Mouse (Mus musculus): ENCODE data around the gene Ascl3.

Ascl3 gene

GRCm38 (mm10) chr7:109731626-109732025, at the start of gene Ascl3:
Gene Ascl3, minus strand, starts transcription at chr7:109731726.
- DNase-seq (ENCODE audit: low spot score in 2 of 2): no peak

DNA sequence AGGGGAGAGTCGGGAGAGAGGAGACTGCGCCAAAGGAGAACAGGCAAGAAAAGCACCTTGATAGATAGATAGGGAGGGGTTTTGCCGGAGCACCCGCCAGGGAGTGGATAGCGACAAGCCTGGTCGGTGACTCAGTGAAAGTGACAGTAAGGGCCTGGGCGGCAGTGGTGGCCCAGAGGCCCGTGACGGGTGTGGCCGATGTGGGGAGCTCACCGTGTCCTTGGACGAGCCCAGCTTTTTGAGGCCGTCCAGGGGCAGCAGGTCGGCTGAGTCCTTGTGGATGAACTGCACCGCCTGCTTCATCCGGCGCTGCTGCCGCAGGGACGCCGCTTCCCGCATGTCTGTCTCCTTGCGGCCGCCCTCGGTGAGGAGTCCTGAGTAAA, 49.6 kb upstream of the Ascl3 start:
- no peak for DNase-seq (ENCODE audit: low spot score in 2 of 2)

DNA sequence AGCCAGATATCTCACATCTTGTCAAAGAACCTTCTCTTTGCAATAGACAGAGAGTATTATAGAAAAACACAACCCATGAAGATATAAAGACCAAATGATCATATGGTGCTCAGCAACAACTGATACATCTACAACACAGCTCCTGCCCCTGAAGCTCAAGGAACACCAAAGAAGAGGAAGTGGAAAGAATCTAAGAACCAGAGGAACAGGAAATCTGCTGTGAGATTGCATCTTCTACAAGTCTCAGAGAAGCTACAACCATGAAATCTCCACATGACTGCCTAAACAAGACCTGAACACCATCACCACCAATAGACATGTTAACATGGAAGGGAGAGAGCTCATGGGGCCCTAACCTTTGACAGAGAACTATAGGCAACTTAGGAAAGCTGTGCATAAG, 40.7 kb upstream of the Ascl3 start:
- DNase-seq (ENCODE audit: low spot score in 2 of 2): no peak

DNA sequence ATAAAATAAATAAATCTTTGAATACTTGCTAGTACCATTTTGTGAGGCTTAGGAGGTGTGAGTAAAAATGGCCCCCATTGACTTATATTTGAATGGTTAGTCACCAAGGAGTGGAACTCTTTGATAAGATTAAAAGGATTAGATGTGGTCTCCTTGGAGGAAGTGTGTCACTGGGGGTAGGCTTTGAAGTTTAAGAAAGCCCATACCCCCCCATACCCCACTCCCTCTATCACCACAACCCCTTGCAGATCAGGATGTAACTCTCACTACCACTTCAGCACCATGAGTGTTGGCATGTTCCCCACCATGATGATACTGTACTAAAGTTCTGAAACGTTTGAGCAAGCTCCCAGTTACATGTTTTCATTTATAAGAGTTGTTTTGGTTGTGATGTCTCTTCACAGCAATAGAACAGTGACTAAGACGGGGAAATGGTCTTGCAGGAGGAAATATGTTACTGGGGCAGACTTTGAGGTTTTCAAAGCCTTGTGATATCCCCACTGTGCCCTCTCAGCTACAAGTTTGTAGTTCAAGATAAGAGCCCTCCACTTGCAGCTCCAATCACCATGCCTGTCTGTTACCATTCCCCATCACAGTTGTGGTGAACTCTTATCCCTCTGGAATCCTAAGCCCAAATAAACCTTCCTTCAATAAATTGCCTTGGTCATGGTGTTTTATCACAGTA, 37.3 kb upstream of the Ascl3 start:
- DNase-seq (ENCODE audit: low spot score in 2 of 2): no peak

GRCm38 (mm10) chr7:109767575-109768350, 36.2 kb upstream of the Ascl3 start:
- DNase-seq (ENCODE audit: low spot score in 2 of 2): no peak

- no peak for DNase-seq (ENCODE audit: low spot score in 2 of 2)
Observed at GRCm38 (mm10) chr7:109764009-109764408, 32.5 kb upstream of the Ascl3 start.

DNA sequence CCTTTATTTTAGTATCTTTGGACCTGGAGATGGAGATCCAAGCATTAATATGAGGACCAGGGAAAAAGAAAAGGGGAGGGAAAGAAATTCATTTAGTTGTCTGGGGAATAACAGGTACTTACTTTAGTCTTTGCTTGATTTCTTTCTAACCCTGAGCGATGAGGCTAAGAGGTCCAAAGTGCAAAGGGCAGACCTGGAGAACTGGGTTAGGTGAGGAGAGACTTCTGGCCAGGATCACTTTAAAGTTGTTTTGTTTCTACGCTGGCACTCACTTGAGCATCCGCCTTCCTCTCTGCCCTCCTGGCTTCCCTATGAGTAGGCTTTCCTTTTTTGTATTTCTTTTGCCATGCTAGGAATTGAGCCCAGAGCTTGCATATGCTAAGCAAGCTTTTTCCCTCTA, 24.8 kb upstream of the Ascl3 start:
- DNase-seq (ENCODE audit: low spot score in 2 of 2): no peak

DNA sequence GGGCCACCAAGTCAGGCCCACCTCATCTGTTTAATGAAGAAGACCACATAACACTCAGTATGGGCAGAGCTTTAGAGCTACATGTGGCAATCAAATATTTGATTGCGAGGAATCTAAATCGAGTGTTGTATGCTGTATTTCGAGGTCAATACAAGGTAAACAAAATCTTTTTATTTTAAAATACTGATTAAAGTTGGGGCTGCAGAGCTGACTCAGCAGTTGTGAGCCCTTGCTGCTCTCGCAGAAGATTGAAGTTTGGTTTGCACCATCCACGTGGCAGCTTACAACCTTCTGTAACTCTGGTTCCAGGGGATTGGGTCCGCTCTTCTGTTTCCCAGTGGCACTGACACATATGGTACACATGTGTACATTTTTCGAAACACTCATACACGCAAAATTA, 22.5 kb upstream of the Ascl3 start:
- no peak for DNase-seq (ENCODE audit: low spot score in 2 of 2)

DNA sequence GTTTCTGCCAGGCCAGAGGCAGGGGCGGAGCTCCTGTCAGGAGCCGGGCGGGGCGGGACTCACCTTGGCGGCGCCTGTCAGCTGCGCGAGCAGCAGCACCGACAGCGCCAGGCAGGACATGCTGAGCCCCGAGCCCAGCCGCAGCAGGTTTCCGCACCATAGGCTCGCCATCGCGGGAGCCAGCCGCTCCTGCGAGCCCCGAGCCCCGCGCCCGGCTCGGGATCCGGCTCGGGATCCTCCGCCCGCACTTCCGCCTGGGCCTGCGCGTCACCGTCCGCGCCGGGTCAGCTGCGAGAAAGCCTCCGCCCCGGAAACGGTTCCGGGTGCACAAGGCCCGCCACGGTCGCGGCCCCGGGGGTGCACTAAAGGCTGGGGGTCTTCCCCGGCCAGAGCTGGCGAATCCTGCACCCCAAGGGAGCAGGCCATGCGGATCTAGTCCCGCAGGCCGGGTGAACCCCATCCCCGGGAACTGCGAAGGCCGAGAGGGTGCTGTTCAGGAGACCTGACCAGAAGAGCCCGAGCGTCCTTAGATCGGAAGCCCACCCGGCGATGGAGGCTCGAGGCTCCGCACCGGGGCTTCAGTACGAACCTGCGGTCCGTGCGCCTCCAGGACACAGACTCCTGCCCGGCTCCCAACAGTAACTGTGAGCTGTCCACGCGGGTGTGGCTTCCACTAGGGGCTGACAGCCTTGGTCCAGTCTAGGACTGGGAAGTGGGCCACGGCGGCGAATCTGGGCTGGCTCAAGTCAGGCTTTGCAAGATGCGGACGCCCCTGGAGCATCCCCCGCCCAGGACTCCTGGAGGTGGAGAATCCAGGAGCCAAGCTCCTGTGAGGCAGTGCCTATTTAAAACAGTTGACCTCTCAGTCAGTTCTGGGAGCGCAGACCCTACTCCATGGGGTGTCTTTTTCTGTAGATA, 20.7 kb upstream of the Ascl3 start, which contains the start of gene Tmem9b:
Tmem9b (minus strand) TSS at position 868 of the 918 bp plus-strand sequence.
- DNase-seq (ENCODE audit: low spot score in 2 of 2): peak; percentile 20 to 72

GRCm38 (mm10) chr7:109751427-109752007, 20.0 kb upstream of the Ascl3 start:
- DNase-seq (ENCODE audit: low spot score in 2 of 2): no peak

GRCm38 (mm10) chr7:109747747-109748146, 16.2 kb upstream of the Ascl3 start:
- DNase-seq (ENCODE audit: low spot score in 2 of 2): no peak

DNA sequence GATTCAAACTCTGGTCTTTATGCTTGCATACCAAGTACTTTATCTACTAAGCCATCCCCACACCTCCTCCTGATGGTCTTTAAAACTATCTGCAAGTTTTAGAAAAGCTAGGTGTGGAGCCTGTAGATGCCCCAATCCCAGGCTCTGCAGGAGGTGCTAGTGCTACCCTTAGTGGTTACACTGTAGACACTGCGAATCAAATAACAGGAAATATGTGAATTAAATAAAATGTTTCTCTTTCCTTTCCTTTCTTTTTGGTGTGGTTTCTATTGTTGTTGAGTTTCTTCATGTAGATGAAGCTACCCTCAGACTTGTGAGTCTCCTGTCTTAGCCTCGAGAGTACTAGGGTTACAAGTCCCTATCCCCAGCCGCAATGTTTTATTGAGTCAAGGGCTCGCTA, 10.2 kb upstream of the Ascl3 start:
- no peak for DNase-seq (ENCODE audit: low spot score in 2 of 2)

DNA sequence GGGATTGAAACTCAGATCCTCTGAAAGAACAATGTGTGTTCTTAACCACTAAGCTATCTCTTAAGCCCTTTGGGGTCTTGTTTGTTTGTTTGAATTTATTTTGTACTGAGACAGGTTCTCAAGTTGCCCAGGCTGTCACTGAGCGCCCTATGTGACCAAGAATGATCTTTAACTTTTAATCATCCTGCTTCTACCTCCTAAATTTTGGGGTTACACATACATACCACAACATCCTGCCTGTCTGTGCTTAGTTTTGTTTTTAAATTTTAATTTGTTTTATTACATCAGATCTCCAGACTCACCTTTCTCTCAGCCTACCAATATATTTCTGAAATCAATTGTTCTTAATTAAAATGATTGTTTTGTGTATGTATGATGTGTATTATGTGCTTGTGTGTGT, 9.5 kb upstream of the Ascl3 start:
- no peak for DNase-seq (ENCODE audit: low spot score in 2 of 2)

- DNase-seq (ENCODE audit: low spot score in 2 of 2): no peak
Observed at GRCm38 (mm10) chr7:109739822-109740370, 8.4 kb upstream of the Ascl3 start.

- no peak for DNase-seq (ENCODE audit: low spot score in 2 of 2)
Observed at GRCm38 (mm10) chr7:109734806-109735205, 3.3 kb upstream of the Ascl3 start.

DNA sequence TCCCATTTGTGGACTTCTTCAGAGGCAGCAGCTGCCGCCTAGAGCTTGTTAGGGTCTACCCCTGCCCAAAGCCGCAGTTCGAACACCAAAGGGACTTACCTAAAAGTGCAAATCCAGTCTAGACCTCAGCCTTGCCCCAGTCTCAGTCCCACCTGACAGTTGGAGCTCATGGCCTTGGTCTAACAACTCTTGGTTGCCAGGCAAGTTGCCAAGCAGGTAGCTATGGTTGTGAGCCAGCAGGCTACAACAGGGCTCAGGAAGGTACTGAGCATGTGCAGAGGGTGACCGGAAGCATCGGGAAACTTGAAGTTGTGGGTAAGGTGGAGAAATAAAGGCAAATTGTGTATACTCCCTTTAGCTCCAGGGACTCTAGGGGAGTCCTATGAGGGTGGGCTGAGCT, 7.8 kb downstream of the Ascl3 start, which contains the start of gene BC051019:
BC051019 (minus strand) TSS at position 154 of the 400 bp plus-strand sequence.
- no peak for DNase-seq (ENCODE audit: low spot score in 2 of 2)

DNA sequence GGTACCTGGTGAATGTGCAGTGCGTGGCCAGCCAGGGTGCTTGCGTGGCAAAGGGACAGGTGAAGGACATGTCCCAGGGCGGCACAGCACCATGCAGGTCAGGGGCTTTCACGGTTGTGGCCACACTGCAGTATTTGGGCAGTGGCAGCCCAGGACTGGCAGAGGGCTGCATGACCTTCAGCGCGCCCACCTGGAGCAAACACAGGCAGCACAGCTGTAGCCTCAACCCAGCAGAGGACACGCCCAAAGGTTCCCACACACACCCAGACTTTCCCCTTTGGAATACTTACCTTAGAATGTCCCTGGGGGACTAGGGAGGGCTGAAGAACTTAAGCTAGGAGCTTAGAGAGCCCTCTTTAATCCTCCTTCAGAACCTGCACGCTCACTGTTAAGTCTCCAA, 8.4 kb downstream of the Ascl3 start:
- no peak for DNase-seq (ENCODE audit: low spot score in 2 of 2)

GRCm38 (mm10) chr7:109722618-109723017, 8.9 kb downstream of the Ascl3 start:
- no peak for DNase-seq (ENCODE audit: low spot score in 2 of 2)

DNA sequence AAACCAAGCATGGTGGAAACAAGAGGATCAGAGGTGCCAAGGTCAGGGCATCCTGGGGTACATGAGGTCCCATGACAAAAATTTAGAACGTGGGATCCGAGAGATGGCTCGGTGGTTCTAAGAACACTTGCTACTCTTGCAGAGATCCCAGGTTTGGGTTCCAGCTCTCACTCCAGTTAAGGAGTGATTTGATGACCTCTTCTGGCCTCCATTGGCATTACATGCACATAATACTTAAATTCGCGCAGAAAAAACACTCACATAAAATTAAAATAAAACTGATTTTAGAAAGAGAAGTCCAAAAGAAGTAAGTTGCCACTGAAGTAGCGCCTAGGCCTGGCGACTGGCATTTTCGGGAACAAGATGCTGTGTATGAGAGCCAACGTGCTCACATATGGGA, 12.2 kb downstream of the Ascl3 start:
- DNase-seq (ENCODE audit: low spot score in 2 of 2): peak in 1 of 2 experiments; percentile 42

DNA sequence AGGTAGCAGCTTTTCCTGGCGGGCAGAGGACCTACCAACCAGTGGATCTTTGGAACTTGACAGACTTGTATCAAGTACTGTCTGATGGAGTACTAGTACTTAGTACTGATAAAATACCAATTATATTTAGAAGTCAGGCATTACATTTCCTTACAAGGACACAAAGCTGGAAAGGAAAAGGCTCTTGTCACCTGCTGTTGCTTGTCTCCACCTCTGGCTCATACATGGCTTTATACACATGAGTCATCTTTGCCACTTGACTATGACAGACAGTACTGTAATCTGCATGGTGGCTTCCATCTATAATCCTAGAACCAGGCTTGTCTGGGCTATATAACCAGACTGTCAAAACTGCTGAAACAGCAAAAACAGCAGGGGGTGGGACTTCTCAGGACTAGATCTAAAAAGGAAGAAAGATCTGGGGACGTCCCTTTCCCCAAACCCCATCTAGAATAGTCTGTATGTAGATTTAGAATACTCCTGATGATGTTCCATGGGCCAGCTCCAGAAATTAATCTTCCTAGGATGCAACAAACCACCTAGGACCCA, 18.0 kb downstream of the Ascl3 start:
- DNase-seq (ENCODE audit: low spot score in 2 of 2): no peak

- DNase-seq (ENCODE audit: low spot score in 2 of 2): no peak
Observed at GRCm38 (mm10) chr7:109712198-109712597, 19.3 kb downstream of the Ascl3 start.

Data from left cerebral cortex, adult 9 months (tissue).